Mouse (Mus musculus) bone marrow macrophage, adult 2 months (primary cell): ENCODE results near the gene Cd47. TPM values are rescaled to one million over a fixed set of nuclear protein-coding genes. Genes with fewer than 3 reads are reported as not detected.

ENCODE experiments used
- H3K27ac ChIP-seq: 2 replicates; pipeline ENCODE4 v1.5.1; 2012; ENCODE audit warnings: low read depth, low read length; ENCODE audit not compliant: insufficient read depth
- H3K4me1 ChIP-seq: 2 replicates; pipeline ENCODE4 v1.6.1; 2012; ENCODE audit warnings: low read length; ENCODE audit not compliant: control insufficient read depth, insufficient read depth
- H3K4me3 ChIP-seq: 2 replicates; pipeline ENCODE4 v1.5.1; 2012; ENCODE audit warnings: mild to moderate bottlenecking, low read length, moderate library complexity; ENCODE audit not compliant: insufficient read depth
- CTCF ChIP-seq: IDR thresholded peaks from 2 replicates; pipeline ENCODE4 v1.5.1; 2012; ENCODE audit warnings: low read depth, mild to moderate bottlenecking, low read length, moderate library complexity
- POLR2A ChIP-seq: IDR thresholded peaks from 2 replicates; pipeline ENCODE4 v1.6.1; 2012; ENCODE audit warnings: mild to moderate bottlenecking, low read depth, low read length, borderline replicate concordance
- polyA plus RNA-seq: library from polyadenylated mRNA; stranded (reverse); fragments of >200 nt; gene quantifications from 2 replicates; pipeline ENCODE4 v1.2.4, GENCODE M21; 2012; ENCODE audit not compliant: missing spikeins, insufficient read depth, insufficient read length

The Cd47 gene
- polyA plus RNA-seq, 1 experiment: 310 TPM

- TF ChIP-seq CTCF: no peak
- no peak for TF ChIP-seq POLR2A
- peaks cover 18% of the 10 kb centered on the region for H3K4me1 ChIP-seq
Measured at GRCm38 (mm10) chr16:49921677-49922076, 121.3 kb downstream of the Cd47 start.

GRCm38 (mm10) chr16:49922098-49922497, 121.8 kb downstream of the Cd47 start:
- TF ChIP-seq CTCF (no peak), POLR2A (no peak)
- H3K4me3 ChIP-seq: no peak overlapping the region
- H3K27ac ChIP-seq: no peak overlapping the region
- peaks cover 20% of the 10 kb centered on the region for H3K4me1 ChIP-seq

More at GRCm38 (mm10) chr16:49921677-49922076, 121.3 kb downstream of the Cd47 start:
- Histone ChIP-seq H3K4me3 (no peak overlapping the region), H3K27ac (no peak overlapping the region)

GRCm38 (mm10) chr16:49923720-49924119, 123.4 kb downstream of the Cd47 start:
- no peak overlapping the region for H3K27ac ChIP-seq
- TF ChIP-seq CTCF (no peak), POLR2A (no peak)
- H3K4me3 ChIP-seq: no peak overlapping the region
- peaks cover 20% of the 10 kb centered on the region for H3K4me1 ChIP-seq

GRCm38 (mm10) chr16:49924941-49925340, 124.6 kb downstream of the Cd47 start:
- TF ChIP-seq CTCF: no peak
- no peak for TF ChIP-seq POLR2A
- H3K27ac ChIP-seq: no peak overlapping the region
- H3K4me1 ChIP-seq: peaks cover 21% of the 10 kb centered on the region
- H3K4me3 ChIP-seq: no peak overlapping the region

GRCm38 (mm10) chr16:49933274-49933673, 132.9 kb downstream of the Cd47 start:
- H3K4me3 ChIP-seq: no peak overlapping the region
- TF ChIP-seq POLR2A: no peak
- TF ChIP-seq CTCF: no peak
- peaks cover 18% of the 10 kb centered on the region for H3K4me1 ChIP-seq
- no peak overlapping the region for H3K27ac ChIP-seq

DNA sequence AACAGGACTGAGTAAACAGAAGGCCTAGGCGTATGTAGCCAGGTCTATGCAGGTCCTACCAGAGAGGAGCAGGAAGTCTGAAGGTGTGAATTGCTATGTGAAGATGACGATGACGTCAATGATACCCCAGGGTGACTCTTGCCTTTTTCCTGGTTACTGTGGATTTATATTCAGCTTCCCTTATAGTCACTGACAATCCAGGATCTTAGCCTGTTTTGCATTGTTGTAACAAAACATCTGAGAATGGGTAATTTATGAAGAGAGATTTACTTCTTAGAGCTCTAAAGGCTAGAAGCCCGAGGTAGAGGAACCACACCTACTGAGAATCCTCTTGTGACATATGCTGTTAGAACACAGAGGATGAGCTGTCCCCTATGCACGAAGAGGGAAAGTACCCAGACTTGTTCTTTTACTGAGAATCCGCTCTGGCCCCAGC, 135.7 kb downstream of the Cd47 start:
- Histone ChIP-seq H3K4me3 (no peak overlapping the region), H3K4me1 (peaks cover 28% of the 10 kb centered on the region), H3K27ac (no peak overlapping the region)
- TF ChIP-seq CTCF (no peak), POLR2A (no peak)

DNA sequence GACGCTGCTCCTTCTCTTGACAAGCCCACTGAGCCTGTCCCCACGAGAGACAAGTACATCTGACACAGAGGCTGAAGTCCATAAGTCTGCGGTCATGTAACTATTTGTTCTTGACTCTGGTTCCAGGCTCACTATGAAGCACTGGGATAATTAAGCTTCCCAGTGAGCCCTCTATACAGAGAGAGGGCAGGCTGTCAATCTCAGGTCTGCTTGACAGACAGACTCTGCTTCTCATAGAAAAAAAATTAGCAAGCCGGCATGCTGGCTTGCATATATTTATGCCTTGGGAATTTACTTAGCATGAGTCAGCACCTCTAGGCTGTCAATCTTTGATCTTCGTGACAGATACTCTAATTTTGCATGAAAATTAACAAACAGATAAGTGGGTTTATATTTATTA, 136.5 kb downstream of the Cd47 start:
- Histone ChIP-seq H3K4me1 (peaks cover 28% of the 10 kb centered on the region), H3K27ac (no peak overlapping the region), H3K4me3 (no peak overlapping the region)
- no peak for TF ChIP-seq POLR2A
- TF ChIP-seq CTCF: no peak

GRCm38 (mm10) chr16:49937218-49938165, 137.2 kb downstream of the Cd47 start:
- Histone ChIP-seq H3K4me1 (peaks cover 28% of the 10 kb centered on the region), H3K4me3 (no peak overlapping the region), H3K27ac (no peak overlapping the region)
- TF ChIP-seq CTCF (no peak), POLR2A (no peak)

DNA sequence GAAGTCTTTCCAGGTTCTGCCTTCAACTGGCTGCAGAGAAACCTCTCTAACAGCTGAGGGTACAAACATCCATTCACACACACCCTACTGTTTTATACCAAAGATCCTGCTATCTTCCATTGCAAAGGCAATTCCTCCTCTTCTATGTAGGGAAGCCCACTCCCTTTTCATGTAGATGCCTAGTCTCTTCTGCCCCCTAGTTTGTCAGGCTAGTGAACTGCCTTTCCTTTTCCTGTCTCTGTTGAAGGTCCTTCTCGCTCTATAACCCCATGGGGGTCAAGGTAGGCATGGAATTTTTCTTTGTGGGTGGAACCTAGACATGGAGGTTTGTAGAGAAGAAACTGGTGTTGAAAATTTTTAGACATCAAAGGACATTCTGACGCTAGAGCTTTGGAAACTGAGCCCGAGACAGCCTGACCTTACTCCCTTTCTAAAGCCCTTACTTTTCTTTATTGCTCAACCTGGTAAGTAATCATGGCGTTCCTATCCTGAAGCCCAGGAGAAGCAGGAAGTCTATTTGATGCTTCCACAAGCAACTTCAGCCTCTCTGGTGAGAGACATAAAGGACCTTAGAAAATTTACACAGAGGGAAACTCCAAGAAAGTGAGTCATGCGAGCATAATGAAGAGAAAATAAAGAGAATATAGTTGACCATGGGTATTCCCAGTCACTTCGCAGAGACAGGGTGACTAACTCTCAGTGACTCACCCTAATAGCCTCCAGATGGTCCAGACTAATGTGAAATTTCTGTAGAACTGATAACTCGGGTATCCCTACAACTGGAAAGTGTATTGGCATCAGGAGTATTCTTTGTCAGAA, 138.4 kb downstream of the Cd47 start:
- no peak overlapping the region for H3K4me3 ChIP-seq
- H3K4me1 ChIP-seq: peaks cover 33% of the 10 kb centered on the region
- no peak overlapping the region for H3K27ac ChIP-seq
- TF ChIP-seq POLR2A (no peak), CTCF (no peak)
